Mouse (Mus musculus): ENCODE results near the gene Gm6040.

Gm6040 gene

GRCm38 (mm10) chr8:20921971-20922370, at the start of gene Gm6040:
Gene Gm6040, minus strand, starts transcription at chr8:20922071.
- DNase-seq: no peak

GRCm38 (mm10) chr8:20964531-20964930, 42.7 kb upstream of the Gm6040 start:
- no peak for DNase-seq

- no peak for DNase-seq
These were observed 22.7 kb upstream of the Gm6040 start, which contains the start of gene AY761185 for GRCm38 (mm10) chr8:20944610-20945009. Gene AY761185, minus strand, starts transcription at chr8:20944710.

- no peak for DNase-seq
These were observed 9.6 kb downstream of the Gm6040 start for GRCm38 (mm10) chr8:20912288-20912687.

- DNase-seq: no peak
These were observed 13.6 kb downstream of the Gm6040 start for GRCm38 (mm10) chr8:20908256-20908655.

- no peak for DNase-seq
These were observed 14.8 kb downstream of the Gm6040 start for GRCm38 (mm10) chr8:20907119-20907518.

- DNase-seq: no peak
These were observed 19.3 kb downstream of the Gm6040 start, which contains the start of gene Gm15056 for GRCm38 (mm10) chr8:20902527-20902926. Gene Gm15056, minus strand, starts transcription at chr8:20902627.

GRCm38 (mm10) chr8:20892369-20892768, 29.5 kb downstream of the Gm6040 start, which contains the start of gene Defb33:
Gene Defb33, plus strand, starts transcription at chr8:20892669.
- no peak for DNase-seq

GRCm38 (mm10) chr8:20874608-20875007, 47.3 kb downstream of the Gm6040 start:
- DNase-seq: no peak

All from thymus, postnatal 36 days (tissue).